Mouse (Mus musculus) CH12.LX (cell line): ENCODE results near the gene Akap2.

Source experiments
- CTCF ChIP-seq, 2 experiments: IDR thresholded peaks in 1 of 2; conservative IDR thresholded peaks in 1 of 2; 2 replicates each; pipeline ENCODE4 v1.5.1; 2011 to 2012; ENCODE audit warnings: low read depth in 2 of 2, low read length in 2 of 2, improper control_type of control experiment in 1 of 2, inconsistent platforms in 1 of 2, mild to moderate bottlenecking in 1 of 2, moderate library complexity in 1 of 2
- MAZ ChIP-seq: IDR thresholded peaks from 2 replicates; pipeline ENCODE4 v1.6.1; 2012; ENCODE audit warnings: low read depth, mild to moderate bottlenecking, inconsistent platforms, low read length, improper control_type of control experiment, moderate library complexity
- POLR2A ChIP-seq: IDR thresholded peaks from 2 replicates; pipeline ENCODE4 v1.6.1; 2011; ENCODE audit warnings: low read depth, mild to moderate bottlenecking, improper control_type of control experiment, low read length
- POLR2AphosphoS2 ChIP-seq: IDR thresholded peaks from 2 replicates; pipeline ENCODE4 v1.6.1; 2011; ENCODE audit warnings: low read depth, low read length, improper control_type of control experiment
- ZKSCAN1 ChIP-seq: IDR thresholded peaks from 2 replicates; pipeline ENCODE4 v1.6.1; 2012; ENCODE audit warnings: low read depth, inconsistent platforms, low read length, improper control_type of control experiment, borderline replicate concordance

DNA sequence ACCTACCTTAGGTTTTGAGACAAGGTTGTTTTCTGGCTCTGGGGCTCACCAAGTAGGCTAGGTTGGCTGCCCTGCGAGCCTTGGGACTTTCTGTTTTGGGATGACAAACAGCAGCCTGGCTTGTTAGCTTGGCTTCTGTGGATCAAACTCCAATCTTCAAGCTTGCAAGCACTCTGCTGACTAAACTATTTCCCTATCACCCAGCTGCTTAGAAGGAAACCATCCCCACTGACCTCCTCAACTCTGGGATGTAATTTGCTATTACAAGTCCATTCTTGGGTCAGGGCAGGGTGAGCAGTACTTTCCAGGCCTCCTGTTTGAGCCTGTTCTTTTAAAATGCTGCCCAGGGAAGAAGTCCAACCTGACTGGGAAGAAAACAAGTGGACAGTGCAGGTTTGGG, 47.5 kb downstream of the Akap2 start:
- TF ChIP-seq MAZ (no peak), ZKSCAN1 (no peak), POLR2AphosphoS2 (no peak), CTCF (conservative IDR thresholded peaks at IDR 0.05 in 1 of 2, IDR thresholded peaks at IDR 0.05 in 1 of 2; ENCODE audit: low read depth in 2 of 2, low read length in 2 of 2) (no peak), POLR2A (no peak)
